Mouse (Mus musculus) MEL (cell line): ENCODE data around the gene Creb1. TPM values are rescaled to one million over a fixed set of nuclear protein-coding genes. Genes with fewer than 3 reads are reported as not detected.

Experiments
- DNase-seq: peaks from one replicate; pipeline ENCODE4 v3.0.0; 2011; ENCODE audit warnings: low read depth, low spot score
- H3K27ac ChIP-seq: 2 replicates; pipeline ENCODE4 v1.5.1; 2012; ENCODE audit warnings: low read depth, mild to moderate bottlenecking, control low read depth, low read length, moderate library complexity; ENCODE audit not compliant: control insufficient read depth
- H3K27me3 ChIP-seq, 2 experiments: fragments of 150-350 bp in 1 of 2; sonication (generic) in 1 of 2; 2 replicates each; pipeline ENCODE4 v1.6.1; 2012; ENCODE audit warnings: low read length in 2 of 2, mild to moderate bottlenecking in 2 of 2, improper control_type of control experiment in 1 of 2, moderate library complexity in 1 of 2; ENCODE audit not compliant: insufficient read depth in 2 of 2, control insufficient read depth in 1 of 2
- H3K36me3 ChIP-seq, 2 experiments: 2 replicates each; pipeline ENCODE4 v1.6.1; 2012 to 2014; ENCODE audit warnings: low read length in 2 of 2, improper control_type of control experiment in 1 of 2, inconsistent platforms in 1 of 2, mild to moderate bottlenecking in 1 of 2; ENCODE audit not compliant: insufficient read depth in 2 of 2, control insufficient read depth in 1 of 2
- H3K4me1 ChIP-seq, 2 experiments: fragments of 150-350 bp in 1 of 2; sonication (generic) in 1 of 2; 2 replicates each; pipeline ENCODE4 v1.6.1; 2012; ENCODE audit warnings: low read length in 2 of 2, improper control_type of control experiment in 1 of 2, mild to moderate bottlenecking in 1 of 2; ENCODE audit not compliant: insufficient read depth in 2 of 2, control insufficient read depth in 1 of 2
- H3K4me3 ChIP-seq, 2 experiments: fragments of 150-350 bp in 1 of 2; sonication (generic) in 1 of 2; 2 replicates each; pipeline ENCODE4 v1.5.1; 2012; ENCODE audit warnings: low read depth in 2 of 2, low read length in 2 of 2, mild to moderate bottlenecking in 2 of 2, moderate library complexity in 2 of 2, control low read depth in 1 of 2, improper control_type of control experiment in 1 of 2; ENCODE audit not compliant: control insufficient read depth in 1 of 2, insufficient read depth in 1 of 2
- H3K79me2 ChIP-seq: 2 replicates; pipeline ENCODE4 v1.6.1; 2012; ENCODE audit warnings: mild to moderate bottlenecking, low read length, moderate library complexity; ENCODE audit not compliant: control insufficient read depth, poor library complexity, insufficient read depth
- H3K9ac ChIP-seq: 2 replicates; pipeline ENCODE4 v1.6.1; 2012; ENCODE audit warnings: low read depth, mild to moderate bottlenecking, control low read depth, low read length, moderate library complexity; ENCODE audit not compliant: control insufficient read depth, poor library complexity, severe bottlenecking
- H3K9me3 ChIP-seq: fragments of 150-350 bp; sonication (generic); replicated peaks from 2 replicates; pipeline ENCODE4 v1.6.1; 2012; ENCODE audit warnings: mild to moderate bottlenecking, low read length, improper control_type of control experiment, moderate library complexity; ENCODE audit not compliant: insufficient read depth
- BHLHE40 ChIP-seq: IDR thresholded peaks from 2 replicates; pipeline ENCODE4 v1.6.1; 2012; ENCODE audit warnings: low read depth, mild to moderate bottlenecking, inconsistent platforms, low read length, improper control_type of control experiment, borderline replicate concordance
- CHD2 ChIP-seq: IDR thresholded peaks from 2 replicates; pipeline ENCODE4 v1.6.1; 2011; ENCODE audit warnings: low read length, improper control_type of control experiment
- CTCF ChIP-seq, 3 experiments: IDR thresholded peaks in 2 of 3; conservative IDR thresholded peaks in 1 of 3; 2 replicates each; pipeline ENCODE4 v1.5.1; 2011 to 2012; ENCODE audit warnings: low read length in 3 of 3, low read depth in 2 of 3, mild to moderate bottlenecking in 2 of 3, improper control_type of control experiment in 1 of 3, inconsistent platforms in 1 of 3, mixed read lengths in 1 of 3, moderate library complexity in 1 of 3; ENCODE audit not compliant: control insufficient read depth in 1 of 3, insufficient read depth in 1 of 3, poor library complexity in 1 of 3, severe bottlenecking in 1 of 3
- E2F4 ChIP-seq: IDR thresholded peaks from 2 replicates; pipeline ENCODE4 v1.6.1; 2011; ENCODE audit warnings: low read depth, low read length, improper control_type of control experiment, borderline replicate concordance
- ELF1 ChIP-seq: IDR thresholded peaks from 2 replicates; pipeline ENCODE4 v1.6.1; 2014; ENCODE audit warnings: low read depth, mild to moderate bottlenecking, inconsistent platforms, low read length, improper control_type of control experiment, moderate library complexity
- GABPA ChIP-seq: IDR thresholded peaks from 2 replicates; pipeline ENCODE4 v1.6.1; 2012; ENCODE audit warnings: low read depth, mild to moderate bottlenecking, inconsistent platforms, low read length, improper control_type of control experiment, moderate library complexity
- GATA1 ChIP-seq: IDR thresholded peaks from 2 replicates; pipeline ENCODE4 v1.6.1; 2011; ENCODE audit warnings: low read depth, low read length, improper control_type of control experiment
- HCFC1 ChIP-seq: IDR thresholded peaks from 2 replicates; pipeline ENCODE4 v1.6.1; 2012; ENCODE audit warnings: low read depth, mild to moderate bottlenecking, inconsistent platforms, low read length, improper control_type of control experiment, moderate library complexity
- KAT2A ChIP-seq: conservative IDR thresholded peaks from 2 replicates; pipeline ENCODE4 v1.6.1; 2012; ENCODE audit warnings: low read depth, low read length, improper control_type of control experiment, inconsistent platforms
- MAFK ChIP-seq: IDR thresholded peaks from 2 replicates; pipeline ENCODE4 v1.6.1; 2011; ENCODE audit warnings: low read depth, mild to moderate bottlenecking, low read length, improper control_type of control experiment, borderline replicate concordance
- MXI1 ChIP-seq: IDR thresholded peaks from 2 replicates; pipeline ENCODE4 v1.6.1; 2011; ENCODE audit warnings: mild to moderate bottlenecking, low read depth, low read length, improper control_type of control experiment
- MYB ChIP-seq: IDR thresholded peaks from 2 replicates; pipeline ENCODE4 v1.6.1; 2011; ENCODE audit warnings: mild to moderate bottlenecking, low read depth, low read length, improper control_type of control experiment
- MYC ChIP-seq: IDR thresholded peaks from 2 replicates; pipeline ENCODE4 v1.6.1; 2011; ENCODE audit warnings: low read depth, mild to moderate bottlenecking, low read length, improper control_type of control experiment, moderate library complexity
- NELFE ChIP-seq: IDR thresholded peaks from 2 replicates; pipeline ENCODE4 v1.6.1; 2011; ENCODE audit warnings: low read depth, low read length, improper control_type of control experiment
- NRF1 ChIP-seq: IDR thresholded peaks from 2 replicates; pipeline ENCODE4 v1.6.1; 2014; ENCODE audit warnings: low read depth, mild to moderate bottlenecking, inconsistent platforms, low read length, improper control_type of control experiment, moderate library complexity; ENCODE audit not compliant: poor library complexity, insufficient read depth, severe bottlenecking
- POLR2AphosphoS2 ChIP-seq: IDR thresholded peaks from 2 replicates; pipeline ENCODE4 v1.6.1; 2011; ENCODE audit warnings: low read length, improper control_type of control experiment
- POLR2AphosphoS5 ChIP-seq: IDR thresholded peaks from 2 replicates; pipeline ENCODE4 v1.6.1; 2012; ENCODE audit warnings: low read depth, borderline replicate concordance, mild to moderate bottlenecking, inconsistent platforms, low read length, moderate library complexity, mixed read lengths
- RCOR1 ChIP-seq: IDR thresholded peaks from 2 replicates; pipeline ENCODE4 v1.6.1; 2012; ENCODE audit warnings: low read depth, mild to moderate bottlenecking, inconsistent platforms, low read length, improper control_type of control experiment
- SIN3A ChIP-seq: IDR thresholded peaks from 2 replicates; pipeline ENCODE4 v1.6.1; 2012; ENCODE audit warnings: low read length, improper control_type of control experiment, inconsistent platforms
- SMC3 ChIP-seq: IDR thresholded peaks from 2 replicates; pipeline ENCODE4 v1.6.1; 2011; ENCODE audit warnings: low read depth, low read length, improper control_type of control experiment
- UBTF ChIP-seq: IDR thresholded peaks from 2 replicates; pipeline ENCODE4 v1.6.1; 2012; ENCODE audit warnings: low read depth, mild to moderate bottlenecking, inconsistent platforms, low read length, improper control_type of control experiment, moderate library complexity, borderline replicate concordance; ENCODE audit not compliant: insufficient read depth
- USF1 ChIP-seq: IDR thresholded peaks from 2 replicates; pipeline ENCODE4 v1.6.1; 2014; ENCODE audit warnings: low read depth, mild to moderate bottlenecking, inconsistent platforms, low read length, improper control_type of control experiment, moderate library complexity
- ZMIZ1 ChIP-seq: IDR thresholded peaks from 2 replicates; pipeline ENCODE4 v1.6.1; 2012; ENCODE audit warnings: low read depth, mild to moderate bottlenecking, inconsistent platforms, low read length, improper control_type of control experiment, moderate library complexity
- ZNF384 ChIP-seq: IDR thresholded peaks from 2 replicates; pipeline ENCODE4 v1.6.1; 2012; ENCODE audit warnings: low read depth, mild to moderate bottlenecking, inconsistent platforms, low read length, improper control_type of control experiment
- polyA plus RNA-seq, 2 experiments: library from polyadenylated mRNA; stranded (reverse) in 1 of 2; unstranded in 1 of 2; fragments of >175 nt in 1 of 2; fragments of >200 nt in 1 of 2; gene quantifications; 2 replicates each; pipeline versions ENCODE4 v1.2.1 to v1.2.4; 2012; ENCODE audit warnings: low replicate concordance in 2 of 2, low read depth in 1 of 2; ENCODE audit not compliant: insufficient read length in 2 of 2, insufficient read depth in 1 of 2, missing spikeins in 1 of 2
- total RNA-seq: library from RNA; depleted of rRNA; stranded (reverse); fragments of 300-350 nt; gene quantifications from 2 replicates; pipeline ENCODE4 v1.2.3, GENCODE M21; 2012

Creb1 gene
- total and polyA plus RNA-seq, 3 experiments = 21.8 to 49.1 (median 22.8) TPM

- peaks cover 4 to 8% of the 10 kb centered on the region in 2 experiments for H3K4me1 ChIP-seq
These were observed 15.9 kb upstream of the Creb1 start for GRCm38 (mm10) chr1:64516593-64516992.

GRCm38 (mm10) chr1:64518480-64518879, 14.0 kb upstream of the Creb1 start:
- DNase-seq = no peak
- Histone ChIP-seq H3K9me3 (no peaks in the 10 kb centered on the region), H3K27ac (no peak overlapping the region), H3K9ac (no peak overlapping the region), H3K27me3 (no peaks in the 10 kb centered on the region), H3K79me2 (no peaks in the 10 kb centered on the region), H3K4me1 (peaks cover 4 to 8% of the 10 kb centered on the region in 2 experiments), H3K36me3 (peaks cover 0 to 12% of the 10 kb centered on the region in 2 experiments; a peak in 2 of 4 replicates), H3K4me3 (no peak overlapping the region)
- TF ChIP-seq POLR2AphosphoS5 (no peak), POLR2AphosphoS2 (no peak), RCOR1 (no peak), CHD2 (no peak), USF1 (no peak), MYC (no peak), MXI1 (no peak), KAT2A (no peak), SIN3A (no peak), UBTF (no peak), SMC3 (no peak), GATA1 (no peak), CTCF (IDR thresholded peaks at IDR 0.05 in 2 of 3, conservative IDR thresholded peaks at IDR 0.05 in 1 of 3; ENCODE audit: control insufficient read depth in 1 of 3, insufficient read depth in 1 of 3, low read depth in 2 of 3, low read length in 3 of 3, poor library complexity in 1 of 3, severe bottlenecking in 1 of 3) (no peak), ELF1 (no peak), MAFK (no peak), ZNF384 (no peak), ZMIZ1 (no peak), GABPA (no peak), NELFE (no peak), MYB (no peak)

More at GRCm38 (mm10) chr1:64516593-64516992, 15.9 kb upstream of the Creb1 start:
- H3K27me3 ChIP-seq = no peaks in the 10 kb centered on the region
- no peaks in the 10 kb centered on the region for H3K9me3 ChIP-seq
- no peak overlapping the region for H3K4me3 ChIP-seq
- H3K36me3 ChIP-seq = peaks cover 0 to 12% of the 10 kb centered on the region in 2 experiments; a peak in 2 of 4 replicates
- H3K27ac ChIP-seq = no peak overlapping the region
- no peak overlapping the region for H3K9ac ChIP-seq
- H3K79me2 ChIP-seq = no peaks in the 10 kb centered on the region
- DNase-seq = no peak
- TF ChIP-seq ELF1 (no peak), E2F4 (no peak), BHLHE40 (no peak), HCFC1 (no peak), MXI1 (no peak), USF1 (no peak), NRF1 (no peak), CTCF (IDR thresholded peaks at IDR 0.05 in 2 of 3, conservative IDR thresholded peaks at IDR 0.05 in 1 of 3; ENCODE audit: control insufficient read depth in 1 of 3, insufficient read depth in 1 of 3, low read depth in 2 of 3, low read length in 3 of 3, poor library complexity in 1 of 3, severe bottlenecking in 1 of 3) (no peak)
